Mouse (Mus musculus) mouse trophoblast stem cell (cell line): ENCODE measurements around the gene Tssk1.

ENCODE experiments used
- in situ Hi-C, 2 experiments: fragments of 300-500 bp; cut with MseI, MboI; formaldehyde crosslinking; loops; 2 replicates in 1 of 2; 3 replicates in 1 of 2; pipeline ENCODE4 v1.15.1; 2025

Tssk1 gene

DNA sequence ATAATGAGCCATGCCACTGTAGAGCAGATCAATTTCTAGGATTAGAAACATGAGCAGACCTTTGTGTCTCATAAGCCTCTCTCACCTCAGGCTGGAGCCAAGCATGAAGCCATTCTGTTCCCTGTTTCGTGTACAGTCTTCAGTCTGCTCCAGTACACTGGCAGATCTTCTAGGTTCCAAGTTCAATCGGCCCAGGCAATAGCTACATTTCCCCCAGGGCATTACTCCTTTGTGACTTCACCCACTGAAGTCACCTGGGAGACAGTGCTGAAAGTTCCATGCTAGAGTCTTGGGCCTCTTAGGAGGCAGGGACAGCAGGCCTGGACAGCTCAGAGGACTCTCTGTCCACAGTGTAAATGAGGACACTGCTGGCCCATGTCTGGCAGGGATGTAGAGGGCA, at the start of gene Tssk1:
Gene Tssk1 (plus strand): TSS at position 301 of the 400 bp plus-strand sequence.
- in situ Hi-C loops = no loop called here

DNA sequence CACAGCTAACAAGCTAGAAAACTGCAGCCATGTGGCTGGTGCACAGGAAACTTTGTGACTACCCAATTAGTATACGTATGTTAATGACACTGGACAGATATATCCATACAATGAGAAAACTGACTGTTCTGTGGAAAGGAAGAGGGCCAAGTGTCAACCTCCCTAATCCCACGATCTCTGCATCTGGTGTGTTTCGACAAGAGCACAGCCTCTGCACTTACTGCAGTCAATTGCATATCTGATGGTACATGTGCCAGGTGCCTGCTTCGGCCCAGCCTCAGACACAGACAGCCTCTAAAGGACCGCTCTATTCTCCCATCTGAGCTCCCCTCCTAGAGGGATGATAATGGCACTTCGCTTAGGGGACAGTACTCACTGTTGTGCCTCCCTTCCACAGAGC, 45.6 kb upstream of the Tssk1 start:
- in situ Hi-C loops = no loop called here

DNA sequence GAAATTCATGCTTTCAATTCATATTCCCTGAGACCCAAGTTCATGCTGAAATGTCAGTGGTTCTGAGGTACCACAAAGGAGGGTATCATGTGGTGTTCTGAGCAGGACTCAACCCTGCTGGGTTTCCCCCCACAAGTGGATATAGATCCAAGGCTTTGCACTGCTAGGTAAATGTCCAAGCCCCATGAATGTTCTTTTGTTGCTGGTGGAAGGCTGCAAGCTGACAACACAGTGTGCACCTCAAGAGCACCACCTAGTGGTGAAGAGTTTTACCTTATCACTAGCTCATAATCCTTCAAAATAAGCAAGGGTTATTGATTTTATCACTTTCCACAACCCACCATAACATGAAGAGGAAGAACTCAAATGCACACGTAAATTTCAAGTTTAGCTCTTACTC, 45.1 kb upstream of the Tssk1 start:
- in situ Hi-C loops = no loop called here

DNA sequence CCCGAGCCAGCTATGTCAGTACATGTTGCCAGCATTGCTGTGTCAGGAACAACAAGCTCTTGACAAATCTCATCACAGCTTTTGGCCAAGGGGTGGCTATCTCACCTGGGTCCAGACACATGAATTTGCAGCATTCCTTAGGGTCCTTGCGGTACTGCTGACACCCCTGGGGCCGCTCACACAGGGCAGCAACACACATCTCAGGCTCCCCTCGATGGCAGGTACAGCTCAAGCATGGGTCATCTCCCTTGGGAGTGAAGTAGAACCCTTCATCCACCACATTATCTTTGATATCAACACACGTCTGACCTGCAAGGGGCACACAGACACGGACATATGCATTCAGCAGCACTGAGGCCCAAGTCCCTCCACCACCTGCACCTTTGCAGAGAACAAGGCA, 44.5 kb upstream of the Tssk1 start:
- in situ Hi-C loops = no loop called here

DNA sequence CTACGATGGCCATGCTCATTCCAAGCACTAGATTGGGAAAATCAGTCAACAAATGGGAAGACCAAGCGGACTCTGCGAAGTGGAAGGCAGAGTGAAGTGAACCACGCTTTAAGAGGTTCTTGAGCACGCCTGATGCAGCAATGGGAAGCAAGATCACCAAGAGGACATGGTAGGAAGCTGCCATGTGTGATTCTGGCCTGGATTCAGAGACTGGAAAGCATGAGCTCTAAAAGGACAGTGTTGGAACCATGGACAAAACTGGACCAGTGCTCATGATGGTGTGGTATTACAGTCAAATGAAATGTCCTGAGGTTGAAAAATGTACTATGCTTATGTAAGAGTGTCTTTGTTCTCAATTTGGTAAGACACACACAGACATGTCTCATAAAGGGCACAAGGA, 42.7 kb upstream of the Tssk1 start:
- in situ Hi-C loops = no loop called here

DNA sequence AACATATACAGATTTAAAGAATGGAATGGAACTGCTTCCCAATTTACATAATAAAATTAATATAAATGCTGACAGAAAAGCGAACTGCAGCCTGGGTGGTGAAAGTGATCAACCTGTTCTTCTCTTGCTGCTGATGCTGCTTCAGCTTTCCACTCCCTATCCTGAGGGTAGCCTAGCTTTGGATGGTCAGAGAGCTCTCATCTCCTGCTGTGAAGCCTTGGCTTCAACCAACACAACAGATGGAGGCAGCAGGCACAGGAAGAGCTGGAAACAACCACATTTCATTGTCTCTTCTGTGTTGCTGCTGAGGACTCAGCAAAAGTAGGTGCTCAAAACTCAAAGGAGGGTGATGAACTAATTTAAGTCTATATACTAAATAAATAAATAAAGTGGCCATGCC, 42.2 kb upstream of the Tssk1 start:
- in situ Hi-C loops = no loop called here

DNA sequence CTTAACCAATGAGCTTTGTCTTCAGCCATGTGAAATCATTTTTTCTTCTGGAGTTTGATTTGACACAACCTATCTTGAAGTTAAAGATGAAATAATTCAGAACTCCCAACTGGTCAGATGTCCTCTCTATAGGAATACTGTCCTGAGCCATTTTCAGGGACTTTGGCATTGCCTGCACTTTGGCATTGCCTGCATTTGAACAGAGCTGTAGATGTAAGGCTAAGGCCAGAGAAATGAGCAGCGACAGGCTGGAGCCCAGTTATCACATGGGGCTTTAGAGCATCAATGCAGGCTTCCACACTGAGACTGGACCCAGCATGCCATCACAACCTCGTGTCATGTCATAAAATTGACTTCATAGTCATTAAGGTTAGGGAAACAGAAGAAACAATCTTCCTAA, 40.8 kb upstream of the Tssk1 start:
- in situ Hi-C loops = no loop called here

DNA sequence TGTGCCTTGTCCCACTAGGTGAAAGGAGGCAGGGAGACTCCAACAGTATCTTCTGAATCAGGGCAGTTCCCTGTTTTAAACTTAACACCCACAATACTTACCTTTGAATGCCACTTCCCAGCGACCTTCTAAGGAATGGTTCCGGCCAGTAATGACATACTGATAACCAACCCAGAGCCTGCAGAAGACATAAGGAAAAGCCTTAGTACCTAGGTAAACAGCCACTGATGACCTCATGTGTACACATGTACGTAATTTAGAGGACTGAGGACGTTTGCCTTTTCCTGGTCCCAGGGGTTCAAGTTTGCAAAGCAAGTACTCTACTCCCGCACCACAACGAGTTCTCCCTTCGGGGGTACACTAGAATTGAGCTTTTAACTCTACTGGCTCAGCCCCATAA, 36.9 kb upstream of the Tssk1 start:
- in situ Hi-C loops = no loop called here

DNA sequence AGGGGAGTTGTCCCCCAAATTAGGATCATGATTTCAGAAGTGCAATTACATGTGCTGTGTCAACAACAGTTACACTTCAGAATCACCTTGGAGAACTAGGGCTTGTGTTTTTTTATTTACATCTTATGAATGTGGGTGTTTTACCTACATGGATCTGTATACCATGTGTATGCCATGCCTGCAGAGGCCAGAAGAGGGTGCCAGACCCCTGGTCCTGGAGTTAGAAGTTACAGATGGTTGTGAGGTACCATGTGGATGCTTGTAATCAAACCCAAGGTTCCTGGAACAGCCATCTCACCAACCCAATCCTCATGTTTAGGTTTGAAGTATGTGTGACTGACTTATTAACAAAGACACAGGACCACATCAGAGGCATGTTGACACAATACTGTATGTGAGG, 35.4 kb upstream of the Tssk1 start:
- in situ Hi-C loops = no loop called here

DNA sequence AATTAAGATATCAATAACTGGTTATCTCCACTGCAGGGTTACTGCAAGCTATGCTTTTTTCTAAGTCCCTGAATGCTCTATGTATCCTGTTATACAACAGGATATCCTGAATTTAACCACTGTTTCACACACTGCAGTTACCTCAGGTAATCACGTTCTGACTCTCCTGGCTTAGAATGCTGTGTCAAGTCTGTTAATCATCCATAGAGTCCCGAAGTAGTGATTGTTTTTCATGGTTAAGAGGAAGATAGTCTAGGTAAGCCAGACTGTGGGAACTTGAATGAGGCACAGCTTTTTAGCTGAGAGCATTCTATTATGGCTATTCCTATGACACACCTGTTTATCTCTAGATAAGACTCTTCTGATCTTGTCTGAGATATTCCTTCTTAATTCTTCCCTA, 28.7 kb upstream of the Tssk1 start:
- in situ Hi-C loops = no loop called here

DNA sequence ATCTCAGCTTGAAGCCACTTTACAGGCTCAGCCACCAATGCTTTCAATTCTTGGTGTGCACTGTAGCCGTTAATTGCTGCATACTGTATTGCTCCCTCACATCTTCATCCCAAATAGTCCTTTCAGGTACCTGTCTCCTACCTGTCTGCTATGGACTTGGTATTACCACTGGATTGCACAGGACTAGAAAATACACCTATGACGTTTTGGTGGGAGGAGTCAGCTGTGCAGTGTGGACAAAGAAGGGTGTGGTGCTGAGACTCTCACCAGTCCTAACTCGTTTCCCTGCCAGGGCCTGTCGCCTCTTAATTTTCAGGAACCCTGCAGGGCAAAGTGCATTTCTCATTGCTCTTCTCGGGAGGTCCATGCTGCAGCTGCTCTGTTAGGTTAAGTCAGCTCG, 28.3 kb upstream of the Tssk1 start:
- in situ Hi-C loops = no loop called here

DNA sequence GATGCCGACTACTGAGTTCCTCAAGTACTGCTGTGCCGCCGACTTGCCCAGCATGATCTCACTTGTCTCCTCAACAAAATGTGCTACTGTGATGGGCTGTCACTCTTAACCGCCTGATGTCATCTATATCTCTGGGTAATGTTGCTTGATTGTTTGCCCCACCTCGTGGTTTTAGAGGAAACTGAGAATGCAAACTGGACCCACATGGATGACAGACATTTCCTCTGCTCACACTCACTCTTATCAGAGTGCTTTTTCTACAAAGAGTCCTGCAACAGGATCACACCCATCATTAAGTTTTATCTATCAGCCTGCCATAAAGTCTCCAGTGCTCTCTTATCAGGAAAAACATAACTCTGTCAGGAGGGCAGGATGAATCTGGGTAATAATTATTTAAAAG, 22.8 kb upstream of the Tssk1 start:
- in situ Hi-C loops = no loop called here

DNA sequence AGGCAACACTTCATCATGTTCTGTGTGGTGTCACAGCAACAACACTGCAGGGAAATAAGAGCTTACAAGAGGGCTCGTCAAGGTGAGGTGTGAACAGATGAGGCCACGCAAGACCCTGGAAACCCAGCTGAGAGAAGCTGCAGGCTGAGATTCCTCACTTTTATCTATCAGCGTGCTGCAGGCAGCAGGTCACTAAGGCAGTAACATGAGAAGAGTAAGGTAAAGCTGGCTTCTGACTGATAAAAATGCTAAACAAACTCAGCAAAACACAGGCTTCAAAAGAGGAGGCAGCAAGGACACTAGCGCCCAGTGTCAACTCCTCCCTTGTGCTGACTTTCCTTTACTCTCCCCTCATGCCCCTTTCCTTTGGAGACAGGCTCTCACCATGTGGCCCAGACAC, 21.0 kb upstream of the Tssk1 start:
- in situ Hi-C loops = no loop called here

DNA sequence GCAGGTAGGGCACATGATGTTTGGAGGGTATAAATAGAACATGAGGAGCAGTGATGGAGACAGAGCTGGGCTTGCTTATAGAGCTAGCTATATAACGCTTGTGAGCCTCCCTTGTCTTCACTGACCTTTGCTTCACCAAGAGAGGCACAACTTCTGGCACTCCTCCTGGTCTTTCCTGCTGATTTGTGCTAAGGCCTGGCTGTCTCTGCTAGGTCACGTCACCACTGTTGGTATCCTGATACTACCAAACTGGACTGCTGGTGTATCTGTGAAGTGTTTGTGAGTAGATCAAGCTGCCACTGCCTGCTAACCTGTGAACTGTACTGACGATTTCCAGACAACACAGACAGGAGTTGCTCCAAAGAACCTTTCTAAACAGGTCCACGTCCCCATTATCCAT, 18.8 kb upstream of the Tssk1 start:
- in situ Hi-C loops = no loop called here

DNA sequence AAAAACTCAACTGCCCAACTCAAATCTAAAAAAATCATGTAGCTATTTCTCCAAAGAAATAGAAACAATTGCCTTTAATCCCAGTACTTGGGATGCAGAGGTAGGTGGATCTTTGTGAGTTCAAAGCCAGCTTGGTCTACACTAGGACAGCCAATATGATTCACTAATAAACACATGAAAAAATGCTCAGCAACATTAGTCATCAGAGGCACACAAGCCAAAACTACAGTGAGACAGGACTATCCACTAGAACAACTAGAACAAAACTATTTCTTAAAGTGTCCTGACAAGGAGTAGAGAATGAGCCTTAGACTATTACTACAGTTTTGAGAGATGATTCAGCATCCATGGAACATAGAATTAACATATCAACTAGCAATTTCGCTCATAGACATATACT, 17.9 kb upstream of the Tssk1 start:
- in situ Hi-C loops = no loop called here

DNA sequence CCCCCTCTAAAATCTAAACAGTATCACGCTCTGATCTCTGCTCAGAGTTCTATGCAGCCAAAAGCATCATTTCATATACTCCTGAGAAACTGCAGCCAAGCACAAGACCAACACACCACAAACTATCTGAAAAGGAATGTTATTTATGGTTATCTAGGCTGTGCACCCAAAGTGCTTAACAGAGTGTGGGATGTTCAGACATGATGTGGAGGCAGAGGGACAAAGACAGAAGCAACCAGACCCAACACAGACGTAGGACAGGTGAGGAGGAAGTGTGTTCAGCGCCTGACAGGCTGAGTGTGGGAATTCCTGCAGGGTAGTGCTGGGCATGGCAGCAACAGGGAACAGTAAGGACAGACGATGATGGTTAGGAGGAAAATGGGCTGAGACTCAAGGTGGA, 14.5 kb upstream of the Tssk1 start:
- in situ Hi-C loops = no loop called here

DNA sequence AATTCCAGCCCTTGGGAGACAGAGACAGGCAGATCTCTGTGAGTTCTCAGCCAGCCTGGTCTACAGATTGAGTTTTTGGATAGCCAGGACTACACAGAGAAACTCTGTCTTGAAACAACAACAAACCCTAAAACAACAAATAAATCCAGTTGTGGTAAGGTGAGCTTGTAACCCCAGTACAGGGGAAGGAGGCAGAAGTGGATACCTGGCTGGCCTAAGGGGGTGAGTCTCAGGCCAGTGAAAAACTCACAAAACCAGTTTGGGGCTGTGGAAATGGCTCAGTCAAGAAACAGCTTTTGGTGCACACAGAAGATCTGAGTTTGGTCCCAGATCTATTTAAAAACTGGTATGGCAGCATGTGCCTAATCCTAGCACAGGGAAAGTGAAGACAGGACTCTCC, 11.8 kb upstream of the Tssk1 start:
- in situ Hi-C loops = no loop called here

DNA sequence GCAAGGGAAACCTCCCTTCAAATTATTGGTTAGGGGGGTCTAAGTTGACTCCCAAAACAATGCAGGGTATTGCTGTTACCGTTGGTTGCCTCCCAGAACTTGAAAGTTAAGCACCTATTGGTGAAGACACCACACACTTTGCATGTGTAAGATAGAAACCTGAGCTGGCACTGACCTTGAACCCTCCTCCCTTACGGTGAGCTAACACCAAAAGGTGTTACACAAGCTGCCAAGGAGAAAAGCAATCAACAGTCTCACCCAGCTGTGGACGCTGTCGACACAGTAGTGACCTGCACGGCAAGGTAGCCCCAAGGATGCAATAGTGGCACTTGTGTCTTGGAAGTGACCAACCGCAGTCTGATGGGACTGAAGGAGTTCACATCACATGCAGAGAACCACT, 9.9 kb upstream of the Tssk1 start:
- in situ Hi-C loops = no loop called here

DNA sequence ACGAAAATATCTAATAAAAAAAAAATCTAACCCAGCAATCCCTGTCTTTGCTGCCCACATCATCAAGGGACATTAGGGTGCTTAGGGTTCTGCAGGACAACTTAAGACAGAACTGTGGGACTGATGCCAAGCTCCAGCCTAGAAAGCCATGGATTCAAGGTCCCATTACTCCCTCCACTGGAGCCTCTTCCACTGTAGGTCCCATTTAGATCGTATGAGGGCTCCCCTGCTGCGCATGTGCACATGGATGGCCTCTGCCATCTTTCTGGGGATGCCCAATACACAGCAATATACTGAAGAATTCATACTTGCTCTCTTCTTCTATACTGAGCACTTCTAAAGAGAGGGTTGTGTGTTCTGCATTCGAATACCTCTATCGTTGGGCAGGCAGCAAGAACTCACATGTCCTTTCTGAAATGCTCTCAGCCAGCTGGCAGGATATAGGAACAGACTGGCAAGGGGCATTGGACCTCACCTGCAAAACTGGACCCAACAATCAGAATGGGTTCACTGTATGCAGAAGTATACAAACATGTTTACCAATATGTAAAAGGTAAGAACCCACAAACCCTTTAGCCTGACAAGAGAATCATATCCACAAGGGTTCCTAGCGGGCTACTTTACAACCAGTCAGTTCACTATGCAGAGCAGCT, 4.2 kb upstream of the Tssk1 start:
- in situ Hi-C loops = no loop called here

DNA sequence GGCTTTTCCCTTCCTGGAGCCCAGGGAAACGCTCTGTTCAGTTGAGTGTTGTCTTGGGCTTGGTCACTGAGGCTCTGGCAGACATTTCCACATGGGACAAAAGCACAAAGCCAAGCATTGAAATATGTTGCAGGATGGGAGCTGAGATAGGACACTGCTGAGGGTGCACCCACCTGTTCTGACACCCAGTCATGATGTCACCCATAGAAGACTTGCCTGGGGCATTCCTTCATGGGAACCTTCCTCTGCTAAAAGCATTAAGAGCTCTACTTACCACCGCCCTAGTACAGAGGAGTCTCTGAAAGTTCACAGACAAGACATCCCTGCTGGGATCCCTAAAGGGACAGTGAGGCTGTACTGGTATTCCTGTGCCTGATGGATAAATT, 3.7 kb upstream of the Tssk1 start:
- in situ Hi-C loops = no loop called here

DNA sequence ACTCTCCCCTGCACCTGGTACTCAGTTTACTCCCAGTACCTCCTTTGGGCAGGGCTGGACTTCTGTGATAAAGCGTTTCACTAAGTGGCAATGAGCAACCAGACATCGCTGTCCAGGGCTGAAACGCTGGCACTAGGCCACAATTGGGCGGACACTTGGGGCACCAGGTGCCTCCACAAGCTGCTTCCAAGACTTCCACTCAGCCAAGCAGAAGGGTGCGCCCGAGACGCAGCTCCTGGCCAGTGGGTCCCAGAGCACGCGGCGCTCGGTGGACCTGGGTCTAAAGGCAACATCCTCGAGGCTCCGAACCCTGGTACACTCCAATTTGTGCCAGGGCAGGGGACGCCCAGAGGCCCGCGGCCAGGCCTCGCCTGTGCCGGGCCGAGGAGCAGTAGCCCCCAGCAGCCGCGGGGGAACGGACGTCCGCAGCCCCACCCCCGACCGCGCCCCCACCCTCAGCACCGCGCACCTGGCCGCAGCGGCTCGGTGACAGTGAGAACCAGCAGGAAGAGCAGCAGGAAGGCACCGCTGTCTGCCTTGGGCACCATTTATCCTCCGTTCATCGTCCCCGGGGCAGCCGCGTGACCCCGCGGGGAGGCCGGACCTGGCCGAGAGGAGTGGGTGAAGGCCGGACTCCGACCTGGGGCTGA, 3.0 kb upstream of the Tssk1 start:
- in situ Hi-C loops = no loop called here

DNA sequence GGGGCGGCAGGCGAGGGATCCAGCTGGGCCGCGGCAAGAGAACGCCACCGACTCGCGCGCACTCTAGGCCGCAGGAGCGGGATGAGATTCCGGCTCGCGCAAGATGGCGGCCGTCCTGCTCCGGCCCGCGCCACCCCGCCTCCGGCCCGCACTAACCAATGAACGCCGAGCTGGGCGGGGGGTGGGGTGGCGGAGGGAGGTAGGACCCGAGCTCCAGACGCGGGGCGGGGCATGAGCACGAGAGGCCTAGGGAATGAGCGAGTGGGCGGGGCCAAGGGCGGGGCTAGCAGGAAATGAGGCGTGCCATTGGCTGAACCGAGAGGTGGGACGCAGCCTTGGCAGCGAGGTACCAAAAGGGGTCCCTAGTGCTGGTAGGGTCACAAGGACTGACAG, 2.5 kb upstream of the Tssk1 start, which contains the start of gene Gm20518:
Gene Gm20518 (minus strand): TSS at position 105 of the 393 bp plus-strand sequence.
- in situ Hi-C loops = no loop called here

DNA sequence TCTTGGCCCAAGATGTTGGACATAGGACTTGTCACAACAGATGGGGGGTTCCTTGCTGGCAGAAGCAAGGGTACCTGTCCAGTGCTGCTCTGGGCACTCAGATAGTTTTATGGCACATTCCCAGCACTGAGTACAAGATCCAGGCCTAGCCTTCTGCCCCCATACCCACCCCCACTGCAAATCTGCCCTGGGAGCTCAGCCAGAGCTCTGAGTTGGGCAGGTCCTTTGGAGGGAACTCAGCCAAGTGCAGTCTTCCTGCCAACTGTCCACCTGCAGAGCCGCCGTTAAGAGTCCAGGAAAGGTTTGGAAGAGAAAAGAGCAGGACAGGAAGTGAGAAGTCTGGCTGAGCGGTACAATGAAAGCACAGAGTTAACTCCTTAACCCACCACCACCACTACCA, 1.4 kb upstream of the Tssk1 start:
- in situ Hi-C loops = no loop called here

DNA sequence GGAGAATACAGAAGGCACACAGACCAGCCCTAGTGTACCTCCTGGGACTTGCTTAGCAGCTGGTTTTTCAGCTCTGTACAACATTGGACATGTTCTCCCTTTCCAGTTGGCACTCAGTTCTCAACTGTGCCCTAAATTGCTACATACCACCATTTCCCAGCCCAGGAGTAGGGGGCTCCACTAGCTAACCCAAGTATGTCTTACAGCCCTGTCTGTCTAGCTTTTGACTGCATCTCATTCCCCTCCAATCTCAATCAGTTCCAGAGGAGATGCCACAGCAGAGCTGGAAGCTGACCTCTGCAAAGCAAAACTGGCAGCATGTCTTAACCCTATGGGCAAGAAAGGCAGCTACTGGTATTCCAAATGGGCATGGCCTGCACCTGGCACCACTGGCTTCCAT, 2.1 kb downstream of the Tssk1 start:
- in situ Hi-C loops = no loop called here
